Mouse (Mus musculus): ENCODE measurements at regions not wholly inside any gene's neighbourhood (a gene's known extent, or its start where the extent isn't known, plus 50 kb on each side); places are given as distances from the start of the nearest gene placed in this dataset. TPM values are rescaled to one million over a fixed set of nuclear protein-coding genes. Genes with fewer than 3 reads are reported as not detected.
A peak's percentile ranks its signal among the peaks of the same experiment; 100 is the strongest.

DNA sequence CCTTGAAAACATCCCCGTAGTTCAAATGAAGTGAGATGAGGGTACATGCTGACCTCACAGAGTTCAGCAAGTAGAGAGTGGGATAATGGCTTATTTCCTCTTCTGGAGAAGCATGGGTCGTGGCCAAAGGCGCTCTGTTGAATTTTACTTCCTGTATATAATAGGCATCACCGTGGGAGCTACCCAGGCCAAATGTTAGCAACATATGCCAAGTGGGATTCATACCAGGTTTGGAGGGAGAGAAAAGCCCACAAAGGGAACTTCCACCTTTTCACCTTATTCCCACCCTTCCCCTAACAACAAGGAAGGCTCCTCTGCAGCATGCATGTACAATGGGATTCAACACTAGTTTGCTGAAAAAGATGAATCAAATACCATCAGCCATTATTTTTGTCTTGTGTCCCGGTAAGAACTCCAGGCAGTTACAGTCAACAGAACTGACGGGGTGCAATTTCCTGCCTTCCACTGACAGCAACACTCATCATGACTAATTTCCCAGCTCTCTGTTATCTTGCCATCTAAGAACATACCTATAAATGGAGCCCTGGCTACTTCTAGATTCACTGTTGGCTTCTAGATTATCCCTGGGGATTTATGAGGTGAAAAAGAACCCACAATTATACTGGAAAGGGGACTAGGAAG, 59.4 kb upstream of the Tll1 start:
- Histone ChIP-seq H3K27ac (ENCODE audit: poor library complexity, severe bottlenecking) (no peak overlapping the region), H3K27me3 (replicated peaks) (no peaks in the 10 kb centered on the region), H3K4me3 (no peak overlapping the region), H3K4me2 (no peak overlapping the region), H3K4me1 (replicated peaks) (no peaks in the 10 kb centered on the region), H3K9ac (no peak overlapping the region), H3K9me3 (replicated peaks) (no peaks in the 10 kb centered on the region), H3K36me3 (no peaks in the 10 kb centered on the region)
- ATAC-seq (ENCODE audit: insufficient number of reproducible peaks, low FRiP score): no peak
- 63% methylated on average over 6 of the region's 6 CpGs for WGBS

MicroRNA genes in the stretch of these regions (microRNA counts, 519-probe panel; counts per million panel counts)
- 3,018 counts per million, percentile 15 among the panel's probes with 10 or more counts for microRNA mmu-miR-710

Small RNA genes lying in the stretch of these regions (microRNA-seq; reads per million reads assigned to microRNA genes)
- not detected for gene Mir710
